Mouse (Mus musculus) ES-E14 (cell line): ENCODE measurements around the gene Arap1.

Experiments
- MAFK ChIP-seq: IDR thresholded peaks from 2 replicates; pipeline ENCODE4 v1.6.1; 2014; ENCODE audit warnings: mild to moderate bottlenecking, low read depth, low read length, inconsistent platforms; ENCODE audit not compliant: insufficient read depth
- ZC3H11A ChIP-seq: IDR thresholded peaks from 2 replicates; pipeline ENCODE4 v1.6.1; 2012; ENCODE audit warnings: low read depth, mild to moderate bottlenecking, inconsistent platforms, low read length, borderline replicate concordance
- ZNF384 ChIP-seq: IDR thresholded peaks from 2 replicates; pipeline ENCODE4 v1.6.1; 2012; ENCODE audit warnings: low read depth, low read length, inconsistent platforms

DNA sequence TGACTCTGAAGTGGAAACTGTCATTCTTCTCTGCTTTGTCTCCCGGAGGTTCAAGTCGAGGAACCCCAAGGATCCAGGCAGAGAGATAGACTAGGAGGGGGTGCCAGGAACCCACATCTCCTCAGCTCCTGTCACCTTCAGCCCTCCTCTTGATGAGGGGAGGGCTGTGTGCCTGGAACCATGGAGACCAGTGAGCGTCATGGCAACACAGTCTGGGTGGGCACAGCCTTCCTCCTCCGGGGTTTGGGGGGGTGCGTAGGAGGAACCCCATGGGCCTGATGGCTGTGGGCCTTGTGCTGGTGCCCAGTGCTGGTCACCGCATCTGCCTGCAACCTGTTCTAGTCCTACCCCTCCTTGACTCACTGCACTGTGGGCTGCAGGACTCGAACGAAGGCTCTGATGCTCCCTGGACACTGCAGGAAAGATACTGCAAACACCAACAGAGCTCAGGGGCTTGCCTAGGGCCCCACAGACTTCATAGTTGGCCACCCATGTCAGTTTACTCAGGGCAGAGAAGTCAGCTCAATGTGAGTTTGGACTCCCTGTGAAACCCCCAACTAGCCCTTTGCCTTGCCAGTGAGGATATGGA is 67.7 kb downstream of the Arap1 start:
- TF ChIP-seq MAFK (no peak), ZC3H11A (no peak), ZNF384 (no peak)
